Mouse (Mus musculus): ENCODE data around the gene E4f1. TPM values are rescaled to one million over a fixed set of nuclear protein-coding genes. Genes with fewer than 3 reads are reported as not detected.
A peak's percentile ranks its signal among the peaks of the same experiment; 100 is the strongest.

The E4f1 gene
- polyA plus RNA-seq, 1 experiment from 2014 or later: 38.4 TPM

DNA sequence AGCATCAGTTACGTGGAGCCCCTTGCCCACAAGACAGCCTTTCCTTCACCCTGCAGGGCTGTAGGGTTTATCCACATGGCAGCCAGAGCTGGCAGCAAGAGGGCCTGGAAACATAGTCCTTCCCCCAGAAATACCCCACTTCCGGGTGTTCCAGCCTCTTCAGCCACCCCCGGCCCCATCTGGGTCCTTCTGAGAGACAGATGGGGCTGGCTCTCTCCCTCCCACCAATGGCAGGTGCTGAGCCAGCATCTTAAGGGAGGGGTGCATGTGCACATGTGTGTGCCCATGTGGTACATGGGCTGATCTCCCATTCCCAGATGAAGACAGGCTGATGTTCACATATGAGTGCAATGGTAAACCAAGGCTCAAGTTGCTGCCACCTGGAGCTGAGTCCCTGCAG, 25.3 kb upstream of the E4f1 start:
- no peak overlapping the region for H3K4me2 ChIP-seq (replicated peaks)
- no peak overlapping the region for H3K9ac ChIP-seq
- no peaks in the 10 kb centered on the region for H3K9me3 ChIP-seq
- 0 out of 2 replicates have a peak, but pooled peaks cover 2% of the 10 kb centered on the region for H3K27me3 ChIP-seq
- H3K4me3 ChIP-seq: no peak overlapping the region
- no peak overlapping the region for H3K27ac ChIP-seq
- H3K36me3 ChIP-seq: no peaks in the 10 kb centered on the region; the same call in none of the 2 replicates
- no peaks in the 10 kb centered on the region for H3K4me1 ChIP-seq
- WGBS: 80% methylated on average over 3 of the region's 3 CpGs
- ATAC-seq (ENCODE audit: insufficient number of reproducible peaks, insufficient read depth, low FRiP score, low TSS enrichment): no peak

DNA sequence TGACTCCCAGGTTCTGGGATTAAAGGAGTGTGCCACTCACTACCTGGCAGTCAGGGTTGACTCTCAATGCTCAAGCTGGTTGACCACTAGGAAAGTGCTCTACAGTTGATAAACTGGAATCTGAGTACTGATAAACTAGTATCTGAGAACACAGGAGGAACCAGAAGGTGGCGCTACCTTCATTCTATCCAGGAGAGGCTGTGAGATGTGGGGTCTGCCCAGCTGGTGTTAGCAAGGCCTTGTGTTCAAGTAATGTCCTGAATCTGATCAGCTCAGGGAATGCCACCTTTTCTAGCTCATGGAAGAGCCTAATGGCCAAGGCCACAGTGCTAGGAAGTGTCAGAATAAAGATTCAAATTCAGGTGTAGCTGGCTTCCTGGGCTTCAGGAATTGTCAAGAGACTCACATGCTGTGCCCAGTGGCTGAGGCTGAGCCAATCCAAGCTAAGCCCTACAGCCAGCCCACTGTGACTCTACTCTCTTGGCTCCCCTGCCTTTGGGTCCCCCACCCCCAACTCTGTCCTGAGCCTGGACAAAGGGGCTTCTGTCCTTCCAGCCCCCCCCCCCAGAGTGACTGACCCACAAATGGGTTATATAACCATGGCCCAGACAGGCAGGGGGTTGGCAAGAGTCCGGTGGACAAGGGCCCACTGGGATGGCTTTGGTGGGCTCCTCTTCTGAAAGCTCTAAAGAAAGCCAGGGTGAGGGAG, 24.7 kb upstream of the E4f1 start:
- H3K9ac ChIP-seq: no peak overlapping the region
- no peak for ATAC-seq (ENCODE audit: insufficient number of reproducible peaks, insufficient read depth, low FRiP score, low TSS enrichment)
- H3K9me3 ChIP-seq: no peaks in the 10 kb centered on the region
- H3K27ac ChIP-seq: no peak overlapping the region
- no peaks in the 10 kb centered on the region; the same call in 1 of the 2 replicates for H3K36me3 ChIP-seq
- H3K27me3 ChIP-seq: peaks cover 8% of the 10 kb centered on the region
- WGBS: 28% methylated on average over 2 of the region's 2 CpGs
- H3K4me2 ChIP-seq (replicated peaks): no peak overlapping the region
- 0 out of 2 replicates have a peak, but pooled peaks cover under 1% of the 10 kb centered on the region for H3K4me1 ChIP-seq
- no peak overlapping the region for H3K4me3 ChIP-seq

DNA sequence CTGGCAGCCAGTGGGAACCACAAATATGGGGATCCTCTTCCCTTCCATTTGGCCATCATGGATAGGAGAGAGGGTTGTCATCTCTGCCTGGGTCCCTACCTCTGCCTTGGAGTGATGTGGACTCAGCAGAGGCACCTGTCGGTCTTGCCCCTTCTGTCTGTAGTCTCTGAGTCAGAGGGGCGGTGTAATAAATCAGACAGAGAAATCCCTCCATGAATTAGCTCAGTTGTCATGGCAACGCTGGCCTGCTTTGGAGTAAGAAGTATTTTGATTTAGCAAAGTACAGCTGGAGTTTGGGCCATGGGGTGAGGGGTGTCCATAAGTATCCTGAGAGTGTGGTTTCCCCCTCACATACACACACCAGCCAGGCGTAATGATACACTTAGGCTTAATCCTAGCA, 20.3 kb upstream of the E4f1 start:
- 76% methylated on average over 4 of the region's 4 CpGs for WGBS
- Histone ChIP-seq H3K4me3 (no peak overlapping the region), H3K4me2 (replicated peaks) (no peak overlapping the region), H3K36me3 (no peaks in the 10 kb centered on the region), H3K9ac (no peak overlapping the region), H3K4me1 (peaks cover 8% of the 10 kb centered on the region), H3K27ac (no peak overlapping the region), H3K9me3 (no peaks in the 10 kb centered on the region), H3K27me3 (peaks cover 37% of the 10 kb centered on the region)
- ATAC-seq (ENCODE audit: insufficient number of reproducible peaks, insufficient read depth, low FRiP score, low TSS enrichment): no peak

DNA sequence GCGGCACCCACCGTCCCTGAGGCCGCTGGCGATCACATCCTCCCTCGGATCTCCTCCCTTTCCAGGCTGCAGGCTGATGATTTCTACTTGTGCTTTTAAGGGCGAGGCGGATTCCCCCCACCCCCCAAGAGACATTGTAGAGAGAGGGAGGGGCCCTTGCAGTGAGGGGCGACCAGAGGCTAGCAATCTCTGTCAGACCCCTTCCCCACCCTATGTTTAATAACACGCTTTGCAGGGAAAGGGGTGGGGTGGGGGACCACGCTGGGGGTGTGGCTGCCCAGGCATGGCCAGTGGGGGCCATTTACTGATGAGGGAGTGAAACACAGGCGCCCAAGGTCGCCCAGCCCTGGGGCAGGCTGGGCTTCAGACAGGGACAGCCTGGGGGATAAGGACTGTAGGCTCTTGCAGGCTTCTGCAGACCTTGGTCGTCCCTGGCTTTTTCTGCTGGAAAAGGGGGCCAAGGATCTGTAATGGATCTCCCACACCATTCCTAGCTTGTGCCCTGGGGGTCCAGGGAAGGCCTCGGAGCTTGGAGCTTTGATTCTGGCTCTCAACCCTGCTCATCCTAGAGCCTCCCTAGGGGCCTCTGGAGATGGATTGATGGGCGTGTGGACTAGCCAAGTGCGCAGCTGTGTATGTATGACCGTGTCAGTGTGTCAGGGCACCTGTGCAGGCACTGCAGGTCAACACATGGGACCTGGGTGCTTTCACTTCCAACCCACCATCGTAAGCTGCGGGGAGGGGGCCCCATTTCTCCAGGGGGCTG, 19.3 kb upstream of the E4f1 start:
- ATAC-seq (ENCODE audit: insufficient number of reproducible peaks, insufficient read depth, low FRiP score, low TSS enrichment): peak; percentile 55
- Histone ChIP-seq H3K4me2 (replicated peaks) (peak overlapping the region; percentile 98), H3K4me3 (peak overlapping the region; percentile 61), H3K36me3 (no peaks in the 10 kb centered on the region), H3K27me3 (peaks cover 37% of the 10 kb centered on the region), H3K9me3 (no peaks in the 10 kb centered on the region), H3K27ac (0 out of 2 replicates have a peak overlapping the region, but pooled peaks have one; percentile 43), H3K9ac (peak overlapping the region; percentile 73), H3K4me1 (peaks cover 10% of the 10 kb centered on the region)
- 21% methylated on average over 19 of the region's 19 CpGs for WGBS

DNA sequence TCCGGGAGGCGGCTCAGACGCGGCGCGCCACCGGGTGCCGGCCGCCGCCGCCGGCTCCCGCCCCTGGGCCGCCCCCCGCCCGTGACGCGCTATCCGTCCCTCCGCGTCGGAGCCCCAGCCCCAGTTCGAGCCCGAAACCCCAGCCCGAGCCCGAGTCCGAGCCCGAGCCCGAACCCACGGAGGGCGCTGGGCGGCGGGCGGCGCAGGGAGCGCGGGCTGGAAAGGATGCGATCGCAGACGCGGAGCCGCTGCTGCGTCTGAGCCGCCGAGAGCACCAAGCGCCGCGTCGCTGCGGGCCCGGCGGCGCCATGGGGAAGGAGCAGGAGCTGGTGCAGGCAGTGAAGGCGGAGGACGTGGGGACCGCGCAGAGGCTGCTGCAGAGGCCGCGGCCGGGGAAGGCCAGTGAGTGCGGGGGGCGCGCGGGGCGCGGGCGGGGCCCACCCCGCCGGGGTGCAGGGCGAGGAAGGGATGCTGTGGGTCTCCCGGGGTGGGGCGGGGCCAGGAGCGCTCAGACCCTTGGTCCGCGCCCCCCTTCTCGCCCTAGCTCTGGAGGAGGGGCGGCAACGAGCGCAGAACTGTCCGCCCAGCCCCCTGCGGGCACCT, 18.6 kb upstream of the E4f1 start:
- ATAC-seq (ENCODE audit: insufficient number of reproducible peaks, insufficient read depth, low FRiP score, low TSS enrichment): peak; percentile 49
- H3K27ac ChIP-seq: peak overlapping the region; percentile 43

DNA sequence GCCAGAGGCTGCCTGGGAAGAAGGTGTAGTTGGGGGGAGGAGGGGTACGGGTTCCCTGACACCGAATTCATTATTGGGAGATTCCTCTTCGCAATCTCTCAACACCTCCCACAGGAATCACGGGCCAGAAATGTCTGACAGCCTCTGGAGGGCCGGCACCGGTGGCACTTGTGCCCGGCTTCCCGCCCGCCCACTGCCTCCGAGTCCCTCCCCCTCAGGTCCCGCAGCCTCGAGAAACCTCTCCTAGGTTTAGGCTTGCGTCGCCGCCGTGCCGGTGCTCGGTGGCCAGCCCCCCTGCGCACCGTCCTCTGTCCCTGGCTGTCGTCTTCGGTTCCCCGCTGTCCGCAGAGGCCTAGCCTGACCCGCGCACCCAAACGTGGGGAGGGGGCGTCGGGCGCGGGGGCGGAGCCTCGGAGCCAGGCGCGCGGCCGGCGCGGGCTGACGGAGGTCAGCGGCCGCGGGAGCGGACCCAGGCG, 18.1 kb upstream of the E4f1 start, which contains the start of gene Caskin1:
Gene Caskin1 (plus strand): TSS at position 416 of the 476 bp plus-strand sequence.
- no peak for ATAC-seq (ENCODE audit: insufficient number of reproducible peaks, insufficient read depth, low FRiP score, low TSS enrichment)
- Histone ChIP-seq H3K4me3 (peak within 1 kb of the TSS; percentile 61), H3K36me3 (no peaks in the 10 kb centered on the region), H3K27ac (peak within 1 kb of the TSS; percentile 43), H3K9ac (peak within 1 kb of the TSS; percentile 73), H3K9me3 (no peaks in the 10 kb centered on the region), H3K4me1 (peaks cover 10% of the 10 kb centered on the region), H3K4me2 (replicated peaks) (peak within 1 kb of the TSS; percentile 98), H3K27me3 (peaks cover 37% of the 10 kb centered on the region)
- 1% methylated on average over 42 of the region's 45 CpGs for WGBS

More for the DNA sequence above, 18.6 kb upstream of the E4f1 start:
- Histone ChIP-seq H3K36me3 (no peaks in the 10 kb centered on the region), H3K4me3 (peak overlapping the region; percentile 61), H3K9me3 (no peaks in the 10 kb centered on the region), H3K9ac (peak overlapping the region; percentile 73), H3K4me1 (peaks cover 10% of the 10 kb centered on the region), H3K4me2 (replicated peaks) (peak overlapping the region; percentile 98), H3K27me3 (peaks cover 37% of the 10 kb centered on the region)
- under 1% methylated on average over 67 of the region's 81 CpGs for WGBS

DNA sequence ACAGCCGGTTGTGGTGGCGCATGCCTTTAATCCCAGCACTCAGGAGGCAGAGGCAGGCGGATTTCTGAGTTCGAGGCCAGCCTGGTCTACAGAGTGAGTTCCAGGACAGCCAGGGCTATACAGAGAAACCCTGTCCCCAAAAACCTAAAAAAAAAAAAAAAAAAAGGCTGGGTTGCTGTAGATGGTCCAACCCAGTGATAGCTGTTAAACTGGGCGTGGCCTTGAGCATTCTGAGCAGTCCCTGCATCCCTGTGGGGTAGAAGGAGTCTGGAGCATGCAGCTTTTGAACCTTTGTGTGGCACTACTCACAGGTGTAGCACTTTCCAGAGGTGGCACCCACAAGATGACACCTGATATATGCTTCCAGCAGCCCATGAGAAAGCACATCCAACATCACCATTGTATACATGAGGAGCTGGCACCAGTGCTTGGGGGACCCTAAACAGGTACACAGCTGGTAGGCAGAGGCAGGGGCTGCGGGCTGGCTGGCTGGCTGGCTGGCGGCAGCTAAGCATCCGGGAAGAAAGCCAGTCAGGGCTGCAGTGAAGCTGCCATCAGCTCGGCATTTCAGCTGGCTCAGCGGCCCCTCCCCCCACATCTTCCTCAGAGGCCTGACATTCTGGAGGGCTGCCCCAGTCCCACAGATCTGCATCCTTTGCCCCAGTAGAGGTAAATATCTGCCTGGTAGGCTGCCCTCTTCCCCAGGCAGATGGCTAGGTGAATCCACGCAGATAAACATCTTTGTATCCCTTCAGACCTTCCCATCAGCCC, 15.2 kb upstream of the E4f1 start:
- no peak overlapping the region for H3K4me2 ChIP-seq (replicated peaks)
- 40% methylated on average over 11 of the region's 11 CpGs for WGBS

DNA sequence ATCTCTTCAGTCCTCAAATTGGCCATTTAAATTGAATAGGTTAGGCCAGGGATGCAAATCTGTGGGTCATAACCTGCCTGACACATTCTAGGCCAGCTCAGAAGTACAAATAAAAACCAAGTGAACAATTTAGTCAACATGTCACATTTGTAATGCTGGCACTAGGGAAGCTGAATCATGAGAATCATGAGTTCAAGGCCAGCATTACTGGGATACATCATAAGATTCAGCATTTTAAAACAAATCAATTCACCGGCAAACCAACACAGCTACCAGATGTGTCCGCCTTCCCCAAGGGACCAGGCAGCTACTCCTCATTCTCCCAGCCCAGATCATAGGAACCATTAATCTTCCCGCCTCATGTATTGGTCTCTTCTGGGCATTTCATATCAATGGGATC, 13.4 kb upstream of the E4f1 start:
- Histone ChIP-seq H3K27me3 (peaks cover 19% of the 10 kb centered on the region), H3K4me1 (peaks cover 11% of the 10 kb centered on the region; the same call in 1 of the 2 replicates), H3K36me3 (no peaks in the 10 kb centered on the region), H3K27ac (no peak overlapping the region), H3K4me2 (replicated peaks) (no peak overlapping the region), H3K4me3 (no peak overlapping the region), H3K9ac (no peak overlapping the region), H3K9me3 (no peaks in the 10 kb centered on the region)
- ATAC-seq (ENCODE audit: insufficient number of reproducible peaks, insufficient read depth, low FRiP score, low TSS enrichment): no peak
- 87% methylated on average over 3 of the region's 3 CpGs for WGBS

More for the DNA sequence above, 15.2 kb upstream of the E4f1 start:
- no peak overlapping the region; the same call in 1 of the 2 replicates for H3K9ac ChIP-seq
- no peak for ATAC-seq (ENCODE audit: insufficient number of reproducible peaks, insufficient read depth, low FRiP score, low TSS enrichment)
- no peak overlapping the region for H3K27ac ChIP-seq
- H3K4me3 ChIP-seq: no peak overlapping the region
- no peaks in the 10 kb centered on the region for H3K9me3 ChIP-seq
- peaks cover 12% of the 10 kb centered on the region for H3K4me1 ChIP-seq
- no peaks in the 10 kb centered on the region for H3K36me3 ChIP-seq
- peaks cover 34% of the 10 kb centered on the region for H3K27me3 ChIP-seq

DNA sequence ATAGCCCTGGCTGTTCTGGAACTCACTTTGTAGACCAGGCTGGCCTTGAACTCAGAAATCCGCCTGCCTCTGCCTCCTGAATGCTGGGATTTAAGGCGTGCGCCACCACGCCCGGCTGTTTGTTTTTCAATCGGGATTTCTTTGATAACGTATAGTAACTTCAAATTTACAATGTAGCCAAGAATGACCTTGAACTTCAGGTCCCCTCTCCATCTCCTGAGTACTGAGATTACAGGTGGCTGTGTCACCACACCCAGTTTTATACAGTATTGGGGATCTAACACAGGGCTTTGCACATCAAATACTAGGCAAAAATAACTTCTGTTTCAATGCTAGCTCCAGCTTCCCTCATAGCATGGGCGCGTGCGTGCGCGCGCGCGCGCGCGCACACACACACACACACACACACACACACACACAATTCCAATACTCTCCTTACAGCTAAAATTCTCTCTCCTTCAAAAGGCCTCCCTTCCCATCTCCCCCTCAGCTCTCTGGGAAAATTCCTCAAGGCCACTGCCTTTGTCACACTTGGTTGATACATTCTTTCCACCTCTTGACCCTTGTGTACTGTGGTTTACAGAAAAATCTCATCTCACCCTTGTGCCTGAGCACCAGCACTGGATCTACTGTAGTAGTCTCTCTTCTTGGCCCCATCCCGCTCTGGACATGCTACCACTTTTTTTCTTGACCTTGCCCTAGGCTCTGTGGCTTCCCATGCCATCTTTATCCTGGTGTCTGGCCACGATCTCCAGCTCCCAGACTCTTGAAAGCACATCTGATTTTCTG, 11.1 kb upstream of the E4f1 start:
- WGBS: 93% methylated on average over 20 of the region's 20 CpGs
- H3K4me3 ChIP-seq: no peak overlapping the region
- ATAC-seq (ENCODE audit: insufficient number of reproducible peaks, insufficient read depth, low FRiP score, low TSS enrichment): no peak
- no peak overlapping the region for H3K9ac ChIP-seq
- no peaks in the 10 kb centered on the region for H3K9me3 ChIP-seq
- no peak overlapping the region for H3K27ac ChIP-seq
- peaks cover 21% of the 10 kb centered on the region for H3K4me1 ChIP-seq
- no peak overlapping the region for H3K4me2 ChIP-seq (replicated peaks)
- H3K27me3 ChIP-seq: peaks cover 3% of the 10 kb centered on the region; the same call in 1 of the 2 replicates
- peaks cover 11% of the 10 kb centered on the region for H3K36me3 ChIP-seq

DNA sequence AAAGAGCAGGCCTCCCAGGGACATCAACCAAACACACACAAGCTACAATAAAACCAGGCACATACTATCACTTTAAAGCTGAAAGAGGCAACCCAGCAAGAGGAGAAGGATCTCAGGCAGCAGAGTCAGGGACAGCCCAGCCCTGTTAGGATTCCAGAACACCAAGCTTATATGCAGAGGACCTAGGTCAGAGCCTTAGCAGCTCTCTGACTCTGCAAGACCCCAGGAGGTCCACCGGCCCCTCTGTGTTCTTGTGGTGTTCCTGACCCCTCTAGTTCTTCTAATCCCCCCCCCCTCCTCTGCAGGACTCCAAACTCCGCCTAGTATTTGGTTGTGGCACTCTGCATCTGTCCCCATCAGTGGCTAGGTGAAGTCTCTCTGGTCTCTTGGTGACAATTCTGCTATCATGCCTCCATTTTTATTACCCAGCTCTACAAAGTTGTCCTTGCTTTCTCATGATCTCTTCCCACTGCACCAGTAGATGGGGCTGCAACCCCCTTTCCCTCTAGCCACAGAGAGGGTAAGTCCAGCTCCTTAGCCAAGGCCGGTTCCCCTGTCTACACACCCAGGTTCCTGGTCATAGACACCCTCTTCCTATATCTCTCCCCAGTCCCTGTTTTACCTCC, 10.2 kb upstream of the E4f1 start:
- H3K27ac ChIP-seq: no peak overlapping the region
- peak overlapping the region; percentile 18; the same call in 1 of the 2 replicates for H3K4me2 ChIP-seq (replicated peaks)
- peak overlapping the region; percentile 25; the same call in 1 of the 2 replicates for H3K9ac ChIP-seq
- H3K4me1 ChIP-seq: peaks cover 19% of the 10 kb centered on the region
- WGBS: 61% methylated on average over 3 of the region's 3 CpGs
- no peak for ATAC-seq (ENCODE audit: insufficient number of reproducible peaks, insufficient read depth, low FRiP score, low TSS enrichment)
- no peak overlapping the region for H3K4me3 ChIP-seq
- H3K27me3 ChIP-seq: no peaks in the 10 kb centered on the region
- no peaks in the 10 kb centered on the region for H3K9me3 ChIP-seq
- peaks cover 20% of the 10 kb centered on the region for H3K36me3 ChIP-seq

Data from embryonic facial prominence, embryonic 12.5 days (tissue).